Mouse (Mus musculus): ENCODE data around the gene Huwe1. TPM values are rescaled to one million over a fixed set of nuclear protein-coding genes. Genes with fewer than 3 reads are reported as not detected.

Huwe1 gene
- total RNA-seq, 2 experiments from 2014 or later: 106 to 117 TPM

- no peak for DNase-seq
- intact Hi-C loops (cut with DNase I): loop anchor here (5.0 kb wide), 1 partner anchor 200 kb away; no protein-coding TSS in a partner anchor
Measured at GRCm38 (mm10) chrX:151946986-151947385, 146.4 kb downstream of the Huwe1 start.

DNA sequence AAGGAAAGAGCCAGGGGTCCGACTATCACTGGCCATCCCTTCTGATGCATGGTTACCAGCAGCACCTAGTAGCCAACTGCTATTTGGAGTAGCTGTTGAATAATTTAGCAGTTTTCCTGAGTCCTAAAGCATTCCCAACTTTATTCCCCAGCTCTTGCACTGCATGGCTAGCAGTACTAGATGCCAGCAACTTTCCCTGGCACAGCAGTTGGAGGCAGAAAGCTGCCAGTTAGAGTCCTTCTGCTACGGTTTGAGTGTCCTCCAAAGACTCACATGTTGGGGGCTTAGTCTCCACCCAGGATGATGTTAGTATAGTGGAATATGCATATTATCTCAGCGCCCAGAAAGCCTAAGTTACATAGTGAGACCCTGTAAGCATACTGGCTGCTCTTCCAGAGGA is 147.2 kb downstream of the Huwe1 start:
- intact Hi-C loops (cut with DNase I): loop anchor here (5.0 kb wide), 1 partner anchor 200 kb away; no protein-coding TSS in a partner anchor
- DNase-seq: no peak

GRCm38 (mm10) chrX:151950231-151950630 is 149.6 kb downstream of the Huwe1 start:
- intact Hi-C loops (cut with DNase I): no loop called here
- DNase-seq: no peak

DNA sequence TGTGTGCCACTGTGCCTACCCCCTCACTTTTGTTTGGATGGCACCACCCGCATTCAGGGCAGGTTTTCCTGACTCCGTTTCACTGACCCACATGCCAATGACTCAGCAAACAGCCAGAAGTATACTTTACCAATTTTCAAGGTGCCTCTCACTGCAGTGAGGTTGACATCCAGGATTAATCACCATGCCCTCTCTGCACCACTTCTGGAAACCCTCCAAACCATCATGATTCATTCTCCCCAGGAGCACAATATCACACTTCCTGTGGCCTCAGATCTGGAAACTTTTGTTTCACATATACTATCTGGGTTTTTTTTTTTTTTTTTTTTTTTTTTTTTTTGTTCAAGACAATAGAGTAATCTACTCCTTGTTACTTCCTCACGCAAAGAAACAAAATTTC is 150.6 kb downstream of the Huwe1 start:
- intact Hi-C loops (cut with DNase I): no loop called here

More for the DNA sequence above, 150.6 kb downstream of the Huwe1 start:
- no peak for DNase-seq

Small RNA genes lying within 50 kb of the gene (microRNA-seq; reads per million reads assigned to microRNA genes)
- gene Mir3113 (0 reads per million in 2 experiments), gene Mir98 (3,577 to 5,821 reads per million in 2 experiments), gene Mirlet7f-2 (7,465 to 9,304 reads per million in 2 experiments)

Other genes starting within 250 kb of the Huwe1 start
- 10 to 100 TPM; 67.2 to 95.4 TPM for gene Hsd17b10, start 201.0 kb downstream of the Huwe1 start, total RNA-seq (2021)
- under 1 TPM; 0.46 to 0.49 TPM for gene Ribc1, start 215.5 kb downstream of the Huwe1 start, total RNA-seq (2021)
- 10 to 100 TPM; 15.4 to 20.1 TPM for gene Smc1a, start 215.6 kb downstream of the Huwe1 start, total RNA-seq (2021)